Mouse (Mus musculus) forebrain, postnatal 0 days (tissue): ENCODE measurements around the gene Tspan15. TPM values are rescaled to one million over a fixed set of nuclear protein-coding genes. Genes with fewer than 3 reads are reported as not detected.

Experiments
- ATAC-seq: fragments of 200-750 bp; cut with Nextera tagmentation; 2 replicates; pipeline ENCODE4 v1.8.0; 2017; ENCODE audit warnings: mild to moderate bottlenecking, moderate library complexity
- DNase-seq: peaks from one replicate; pipeline ENCODE4 v3.0.0-alpha.2; 2015
- H3K27ac ChIP-seq: fragments of 300-500 bp; sonication (generic); 2 replicates; pipeline ENCODE4 v1.5.1; 2014; ENCODE audit warnings: low read depth, mild to moderate bottlenecking, antibody characterized with exemption, low read length, moderate library complexity, mixed read lengths
- H3K27me3 ChIP-seq: fragments of 300-500 bp; sonication (generic); 2 replicates; pipeline ENCODE4 v1.6.1; 2014; ENCODE audit warnings: mild to moderate bottlenecking, low read length, mixed read lengths; ENCODE audit not compliant: insufficient read depth
- H3K36me3 ChIP-seq: fragments of 300-500 bp; sonication (generic); 2 replicates; pipeline ENCODE4 v1.6.1; 2014; ENCODE audit warnings: mild to moderate bottlenecking, moderate library complexity; ENCODE audit not compliant: insufficient read depth
- H3K4me1 ChIP-seq: fragments of 300-500 bp; sonication (generic); 2 replicates; pipeline ENCODE4 v1.6.1; 2014; ENCODE audit warnings: antibody characterized with exemption; ENCODE audit not compliant: insufficient read depth
- H3K4me2 ChIP-seq: fragments of 300-500 bp; sonication (generic); 2 replicates; pipeline ENCODE4 v1.6.1; 2014; ENCODE audit warnings: low read depth, mild to moderate bottlenecking, moderate library complexity
- H3K4me3 ChIP-seq: fragments of 300-500 bp; sonication (generic); 2 replicates; pipeline ENCODE4 v1.5.1; 2014; ENCODE audit warnings: low read depth, low read length, mixed read lengths
- H3K9ac ChIP-seq: fragments of 300-500 bp; sonication (generic); 2 replicates; pipeline ENCODE4 v1.6.1; 2014; ENCODE audit warnings: mild to moderate bottlenecking
- H3K9me3 ChIP-seq: fragments of 300-500 bp; sonication (generic); 2 replicates; pipeline ENCODE4 v1.6.1; 2016; ENCODE audit warnings: low read length
- CTCF ChIP-seq: sonication (generic); IDR thresholded peaks from 2 replicates; pipeline ENCODE4 v1.5.1; 2016; ENCODE audit warnings: antibody characterized with exemption, control low read depth, low read depth
- WGBS: fragments of 180-500 bp; shearing (Covaris S2); extraction: QIAGEN DNeasy Blood & Tissue Kit; methylation state at CpG from one replicate; pipeline ENCODE4 v1.1.7; 2014; 5-methylcytosine and 5-hydroxymethylcytosine counted together
- polyA plus RNA-seq: library from polyadenylated mRNA; unstranded; fragments of >200 nt; fragmentation: Nextera tagmentation; extraction: Ambion mirVana; gene quantifications from 2 replicates; pipeline ENCODE4 v1.2.1, GENCODE M21; 2015
- total RNA-seq: library from RNA; depleted of rRNA; stranded (reverse); fragments of >200 nt; gene quantifications from 2 replicates; pipeline ENCODE4 v1.2.3, GENCODE M21; 2014

Tspan15 gene
- total and polyA plus RNA-seq, 2 experiments from 2014 or later, result 11.6 to 15.2 TPM

DNA sequence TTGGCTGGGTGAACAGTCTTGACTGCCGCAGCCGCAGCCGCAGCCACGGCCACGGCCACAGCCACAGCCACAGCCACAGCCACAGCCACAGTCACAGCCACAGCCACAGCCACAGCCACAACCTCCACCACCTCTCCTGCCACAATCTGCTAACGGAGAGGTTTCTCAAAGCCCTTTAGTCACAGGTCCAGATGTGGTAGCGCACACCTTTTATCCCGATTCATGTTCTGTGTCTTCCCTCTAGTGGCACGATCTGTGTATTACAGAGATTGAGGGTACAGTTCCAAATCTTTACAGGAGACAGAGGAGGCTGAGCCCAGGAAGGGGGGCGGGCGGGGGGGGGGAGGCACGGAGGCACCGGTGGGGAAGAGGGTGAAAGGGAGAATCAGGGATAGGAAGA lies 11.8 kb upstream of the Tspan15 start:
- Histone ChIP-seq H3K27me3 (no peaks in the 10 kb centered on the region), H3K4me3 (no peak overlapping the region), H3K9me3 (no peaks in the 10 kb centered on the region), H3K36me3 (no peaks in the 10 kb centered on the region), H3K27ac (no peak overlapping the region), H3K4me2 (no peak overlapping the region), H3K9ac (no peak overlapping the region), H3K4me1 (no peaks in the 10 kb centered on the region)
- 50% methylated on average over 13 of the region's 13 CpGs for WGBS
- ATAC-seq (peak; percentile 55; the same call in 1 of the 2 replicates), DNase-seq (peak; percentile 67)
- peak; percentile 76 for TF ChIP-seq CTCF

DNA sequence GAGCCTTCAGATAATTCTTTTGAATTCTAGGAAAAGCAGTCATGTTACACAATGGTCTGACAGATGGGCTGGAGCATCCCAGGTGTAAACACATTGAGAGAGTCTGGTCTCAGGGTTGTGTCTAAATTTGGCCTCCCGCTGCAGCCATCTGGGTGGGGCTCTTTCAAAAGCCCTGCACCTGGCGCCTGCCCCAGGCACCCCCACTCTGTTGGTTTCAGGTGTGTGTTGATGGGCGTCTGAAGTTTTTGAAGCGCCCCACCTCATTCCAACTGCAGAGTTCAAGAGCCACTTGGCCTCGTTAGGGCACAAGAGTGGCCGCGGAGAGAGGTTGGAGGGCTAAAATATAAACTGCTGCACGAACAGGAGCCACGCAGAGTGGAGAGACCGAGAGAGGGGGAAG lies 11.3 kb upstream of the Tspan15 start:
- ATAC-seq (no peak), DNase-seq (no peak)
- TF ChIP-seq CTCF, result no peak
- H3K27ac ChIP-seq, result no peak overlapping the region
- H3K4me3 ChIP-seq, result no peak overlapping the region
- no peaks in the 10 kb centered on the region for H3K36me3 ChIP-seq
- WGBS, result 73% methylated on average over 10 of the region's 10 CpGs
- no peak overlapping the region for H3K4me2 ChIP-seq
- H3K27me3 ChIP-seq, result no peaks in the 10 kb centered on the region
- H3K4me1 ChIP-seq, result no peaks in the 10 kb centered on the region
- no peaks in the 10 kb centered on the region for H3K9me3 ChIP-seq
- H3K9ac ChIP-seq, result no peak overlapping the region

DNA sequence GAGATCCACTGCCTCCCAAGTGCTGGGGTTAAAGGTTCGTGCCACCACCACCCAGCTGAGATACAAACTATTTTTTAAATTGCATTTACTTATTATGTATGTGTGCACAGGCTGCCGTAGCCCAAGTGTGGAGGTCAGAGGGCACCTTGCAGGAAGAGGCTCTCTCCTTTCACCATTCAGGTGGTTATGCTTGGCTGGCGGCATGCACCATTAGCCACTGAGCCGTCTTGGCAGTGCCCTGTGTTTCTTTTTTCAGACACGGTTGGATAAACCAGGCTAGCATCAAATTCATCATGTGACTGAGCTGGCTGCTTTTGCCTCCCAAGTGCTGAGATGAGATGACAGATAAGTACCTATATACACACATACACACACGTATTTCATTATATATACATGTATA lies 8.2 kb upstream of the Tspan15 start:
- no peak for DNase-seq
- WGBS, result 45% methylated on average over 6 of the region's 6 CpGs

DNA sequence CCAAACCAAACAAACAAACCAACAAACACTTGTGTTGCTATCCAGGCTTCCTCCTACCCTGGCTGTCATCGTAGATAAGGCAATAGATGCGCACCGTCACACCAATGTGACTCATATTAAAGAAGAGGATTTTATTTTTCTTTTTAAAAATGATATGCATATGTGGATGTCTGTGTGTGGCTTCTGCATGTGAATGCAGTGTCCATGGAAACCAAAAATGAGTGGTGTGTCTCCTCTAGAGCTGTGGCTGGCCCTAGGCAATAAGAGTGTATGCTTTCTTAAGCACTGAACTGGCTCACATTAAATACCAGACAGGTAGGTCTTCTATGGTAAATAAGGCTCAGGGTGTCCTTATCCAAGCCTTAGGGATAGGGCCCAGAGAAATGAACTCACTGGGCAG lies 7.6 kb upstream of the Tspan15 start:
- Histone ChIP-seq H3K36me3 (no peaks in the 10 kb centered on the region), H3K9me3 (no peaks in the 10 kb centered on the region), H3K27me3 (no peaks in the 10 kb centered on the region), H3K27ac (no peak overlapping the region), H3K4me3 (no peak overlapping the region), H3K4me2 (no peak overlapping the region), H3K9ac (no peak overlapping the region), H3K4me1 (no peaks in the 10 kb centered on the region)
- ATAC-seq, result peak; percentile 32; the same call in 1 of the 2 replicates
- no peak for DNase-seq
- no peak for TF ChIP-seq CTCF
- 87% methylated on average over 3 of the region's 3 CpGs for WGBS

More for the DNA sequence above, 8.2 kb upstream of the Tspan15 start:
- H3K4me3 ChIP-seq, result no peak overlapping the region
- no peak overlapping the region for H3K27ac ChIP-seq
- H3K9ac ChIP-seq, result no peak overlapping the region
- H3K27me3 ChIP-seq, result no peaks in the 10 kb centered on the region
- no peak overlapping the region for H3K4me2 ChIP-seq
- TF ChIP-seq CTCF, result no peak
- no peaks in the 10 kb centered on the region for H3K36me3 ChIP-seq
- no peak for ATAC-seq
- no peaks in the 10 kb centered on the region for H3K9me3 ChIP-seq
- H3K4me1 ChIP-seq, result no peaks in the 10 kb centered on the region

DNA sequence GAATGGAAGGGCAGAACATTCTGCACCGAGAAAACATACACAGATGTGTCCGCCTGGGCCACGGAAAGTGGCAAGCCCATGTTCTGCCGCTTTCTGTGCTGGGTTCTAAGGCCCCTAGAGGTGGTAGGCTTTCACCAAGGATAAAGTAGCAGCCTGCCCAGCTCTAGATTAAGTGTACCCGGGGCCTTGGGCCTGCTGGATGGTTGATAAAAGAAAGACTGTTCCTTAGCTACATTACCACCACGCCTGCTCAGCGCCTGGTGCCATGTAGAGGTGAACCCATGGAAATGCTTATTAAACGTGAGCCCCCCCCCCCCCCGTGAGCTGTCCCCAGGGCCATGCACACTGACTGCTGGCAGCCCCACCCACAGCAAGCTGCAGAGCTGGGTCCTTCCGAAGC lies 6.2 kb upstream of the Tspan15 start:
- DNase-seq (no peak), ATAC-seq (no peak)
- Histone ChIP-seq H3K27me3 (no peaks in the 10 kb centered on the region), H3K4me2 (no peak overlapping the region), H3K4me1 (no peaks in the 10 kb centered on the region), H3K9ac (no peak overlapping the region), H3K4me3 (no peak overlapping the region), H3K36me3 (no peaks in the 10 kb centered on the region), H3K27ac (no peak overlapping the region), H3K9me3 (no peaks in the 10 kb centered on the region)
- 87% methylated on average over 10 of the region's 10 CpGs for WGBS
- TF ChIP-seq CTCF, result no peak

DNA sequence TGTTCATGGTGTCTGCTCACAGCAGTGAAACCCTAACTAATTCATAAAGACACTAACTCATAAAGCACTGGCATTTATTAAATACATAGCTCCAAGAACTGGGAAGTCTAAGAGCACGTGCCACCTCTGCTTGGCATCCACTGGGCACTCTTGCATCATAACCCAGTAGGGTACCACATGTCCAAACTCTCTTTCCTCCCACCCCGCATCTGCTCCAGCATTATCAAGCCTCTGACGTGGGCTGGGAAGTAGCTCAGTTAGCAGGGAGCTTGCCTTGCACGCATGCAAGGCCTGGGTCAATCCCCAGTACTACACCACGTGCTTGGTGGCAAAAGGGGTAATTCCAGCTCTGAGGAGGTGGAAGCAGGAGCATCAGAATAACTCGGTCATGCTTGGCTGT lies 5.1 kb upstream of the Tspan15 start:
- Histone ChIP-seq H3K4me1 (no peaks in the 10 kb centered on the region), H3K9ac (no peak overlapping the region), H3K4me3 (no peak overlapping the region), H3K36me3 (no peaks in the 10 kb centered on the region), H3K27ac (no peak overlapping the region), H3K27me3 (no peaks in the 10 kb centered on the region), H3K9me3 (no peaks in the 10 kb centered on the region), H3K4me2 (no peak overlapping the region)
- DNase-seq (no peak), ATAC-seq (no peak)
- WGBS, result 93% methylated on average over 6 of the region's 6 CpGs
- TF ChIP-seq CTCF, result no peak

DNA sequence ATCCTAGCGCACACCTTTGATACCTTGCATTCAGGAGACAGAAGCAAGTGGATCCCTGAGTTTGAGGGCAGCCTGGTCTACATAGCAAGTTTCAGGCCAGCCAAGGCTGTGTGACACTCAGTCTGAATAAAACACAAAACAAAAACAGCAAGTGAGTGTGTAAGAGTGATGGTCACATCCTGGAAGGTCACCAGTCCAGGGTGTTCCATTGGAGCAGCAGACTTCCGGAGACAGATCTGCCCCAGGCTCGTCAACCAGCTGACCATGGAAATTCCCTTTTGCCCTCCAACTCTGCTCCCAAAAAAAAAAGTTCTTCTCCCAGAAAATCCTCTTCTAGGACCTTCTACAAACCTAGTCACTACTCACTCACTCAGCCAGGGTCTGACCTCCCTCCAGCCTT lies 760 bp upstream of the Tspan15 start:
- no peaks in the 10 kb centered on the region for H3K36me3 ChIP-seq
- 85% methylated on average over 3 of the region's 3 CpGs for WGBS
- no peaks in the 10 kb centered on the region for H3K9me3 ChIP-seq
- no peak overlapping the region for H3K4me3 ChIP-seq
- ATAC-seq (no peak), DNase-seq (no peak)
- no peak overlapping the region for H3K27ac ChIP-seq
- no peak overlapping the region for H3K9ac ChIP-seq
- TF ChIP-seq CTCF, result no peak
- peaks cover 5% of the 10 kb centered on the region; the same call in 1 of the 2 replicates for H3K4me1 ChIP-seq
- no peaks in the 10 kb centered on the region for H3K27me3 ChIP-seq
- H3K4me2 ChIP-seq, result 0 out of 2 replicates have a peak overlapping the region, but pooled peaks have one; percentile 97

DNA sequence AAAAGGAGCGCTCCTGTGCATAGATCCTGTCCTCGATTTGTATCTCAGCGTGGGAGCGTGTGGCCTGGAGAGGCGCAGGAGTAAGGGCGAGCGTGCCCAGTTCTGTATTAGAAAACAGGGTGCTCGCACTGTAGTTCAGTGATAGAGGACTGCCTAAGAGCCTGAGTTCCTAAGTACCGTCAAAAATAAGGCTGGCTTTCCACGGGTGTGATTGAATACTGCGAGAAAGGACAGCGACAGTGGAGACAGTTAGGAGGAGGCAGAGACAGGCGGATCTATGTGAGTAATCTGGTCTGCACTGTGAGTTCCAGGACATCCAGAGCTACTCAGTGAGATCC lies 313 bp upstream of the Tspan15 start:
- ATAC-seq, result peak; percentile 47; the same call in 1 of the 2 replicates
- peak overlapping the region; percentile 70 for H3K4me3 ChIP-seq
- no peak for TF ChIP-seq CTCF
- H3K4me1 ChIP-seq, result peaks cover 5% of the 10 kb centered on the region; the same call in 1 of the 2 replicates
- no peaks in the 10 kb centered on the region for H3K9me3 ChIP-seq
- peak overlapping the region; percentile 97 for H3K4me2 ChIP-seq
- no peaks in the 10 kb centered on the region for H3K27me3 ChIP-seq
- 3% methylated on average over 13 of the region's 13 CpGs for WGBS
- peak overlapping the region; percentile 56 for H3K9ac ChIP-seq
- no peak overlapping the region for H3K27ac ChIP-seq
- DNase-seq, result no peak
- H3K36me3 ChIP-seq, result no peaks in the 10 kb centered on the region
